Mouse (Mus musculus) G1E (cell line): ENCODE data around the gene Actn4.

Experiments used
- CTCF ChIP-seq: IDR thresholded peaks from 2 replicates; pipeline ENCODE4 v1.5.1; 2012; ENCODE audit warnings: low read depth, low read length, inconsistent platforms, mixed read lengths
- GATA2 ChIP-seq: IDR thresholded peaks from 2 replicates; pipeline ENCODE4 v1.6.1; 2012; ENCODE audit warnings: low read depth, low read length, inconsistent platforms, borderline replicate concordance

DNA sequence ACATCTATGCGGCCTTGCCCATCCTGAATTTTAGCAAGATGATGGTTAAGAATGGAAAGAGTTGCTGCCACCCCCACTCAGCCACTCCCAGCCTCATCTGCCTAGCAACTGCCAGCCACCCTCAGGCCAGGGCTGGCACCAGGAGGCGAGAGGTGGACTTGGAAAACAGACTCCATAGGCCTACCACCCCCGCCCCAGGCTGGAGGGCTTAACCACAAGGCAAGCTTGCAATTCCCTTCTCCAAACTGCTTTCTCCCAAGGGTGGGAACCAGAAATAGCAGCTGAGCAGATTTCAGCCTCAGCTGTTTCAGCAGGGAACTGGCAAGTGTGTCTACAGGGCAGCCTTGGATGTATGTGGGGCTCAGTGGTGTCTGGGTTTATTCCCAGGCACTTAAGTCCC lies 59.3 kb downstream of the Actn4 start:
- TF ChIP-seq GATA2 = no peak
- no peak for TF ChIP-seq CTCF
